Mouse (Mus musculus) central nervous system, embryonic 18 days (tissue): ENCODE measurements around the gene 4930404N11Rik. TPM values are rescaled to one million over a fixed set of nuclear protein-coding genes. Genes with fewer than 3 reads are reported as not detected.

ENCODE experiments used
- polyA plus RNA-seq: library from polyadenylated mRNA; depleted of rRNA; stranded (reverse); fragments of >200 nt; gene quantifications from 2 replicates; pipeline ENCODE4 v1.2.3, GENCODE M21; 2012; rRNA removed

4930404N11Rik gene
- polyA plus RNA-seq: 0.48 TPM in 1 of 2 replicates, not detected in the other

GRCm38 (mm10) chr10:81365672-81366476 lies at the start of gene 4930404N11Rik:
Gene 4930404N11Rik (minus strand): TSS chr10:81365816.

GRCm38 (mm10) chr10:81392781-81393185 lies 27.2 kb upstream of the 4930404N11Rik start, which contains the start of gene Smim24:
Gene Smim24 (plus strand): TSS chr10:81393051.

GRCm38 (mm10) chr10:81388505-81389055 lies 23.0 kb upstream of the 4930404N11Rik start, which contains the start of gene Gm48552:
Gene Gm48552 (plus strand): TSS chr10:81389005.

GRCm38 (mm10) chr10:81383802-81384604 lies 18.4 kb upstream of the 4930404N11Rik start, which contains the start of the genes Dohh and Gm48551:
Gene Dohh (plus strand): TSS chr10:81384428.
Gene Gm48551 (plus strand): TSS chr10:81384466.

GRCm38 (mm10) chr10:81377793-81378552 lies 12.4 kb upstream of the 4930404N11Rik start, which contains the start of gene Fzr1:
Gene Fzr1 (minus strand): TSS chr10:81378516.

GRCm38 (mm10) chr10:81356991-81357844 lies 8.4 kb downstream of the 4930404N11Rik start, which contains the start of gene Mfsd12:
Gene Mfsd12 (plus strand): TSS chr10:81357491.

GRCm38 (mm10) chr10:81350351-81351063 lies 15.1 kb downstream of the 4930404N11Rik start, which contains the start of gene Hmg20b:
Gene Hmg20b (minus strand): TSS chr10:81350480.

GRCm38 (mm10) chr10:81342686-81343505 lies 22.7 kb downstream of the 4930404N11Rik start, which contains the start of gene Gipc3:
Gene Gipc3 (minus strand): TSS chr10:81343266.

GRCm38 (mm10) chr10:81328386-81328785 lies 37.2 kb downstream of the 4930404N11Rik start, which contains the start of gene Tbxa2r:
Gene Tbxa2r (plus strand): TSS chr10:81328731.

GRCm38 (mm10) chr10:81320550-81321347 lies 44.9 kb downstream of the 4930404N11Rik start, which contains the start of gene Cactin:
Gene Cactin (plus strand): TSS chr10:81321103.

Other genes starting within 250 kb of the 4930404N11Rik start
- gene Zbtb7a, start 230.6 kb downstream of the 4930404N11Rik start, polyA plus RNA-seq: 8.3 and 9.9 TPM in 2 replicates
- 23.5 and 28.9 TPM in 2 replicates for gene Pias4, start 197.9 kb downstream of the 4930404N11Rik start, polyA plus RNA-seq
- 1,300 and 1,423 TPM in 2 replicates for gene Eef2, start 189.2 kb downstream of the 4930404N11Rik start, polyA plus RNA-seq
- 67.6 and 77.1 TPM in 2 replicates for gene Dapk3, start 182.8 kb downstream of the 4930404N11Rik start, polyA plus RNA-seq
- not detected in 2 replicates for gene 4930442H23Rik, start 182.0 kb downstream of the 4930404N11Rik start, polyA plus RNA-seq
- gene Nmrk2, start 163.8 kb downstream of the 4930404N11Rik start, polyA plus RNA-seq: 0.16 and 0.17 TPM in 2 replicates
- 163 and 174 TPM in 2 replicates for gene Atcay, start 135.0 kb downstream of the 4930404N11Rik start, polyA plus RNA-seq
- 67.6 and 70.9 TPM in 2 replicates for gene Zfr2, start 132.7 kb downstream of the 4930404N11Rik start, polyA plus RNA-seq
- gene Matk, start 112.9 kb downstream of the 4930404N11Rik start, polyA plus RNA-seq: 160 and 167 TPM in 2 replicates
- gene Mrpl54, start 98.9 kb downstream of the 4930404N11Rik start, polyA plus RNA-seq: 61.6 and 82.0 TPM in 2 replicates
- 43.6 and 46.7 TPM in 2 replicates for gene Apba3, start 98.9 kb downstream of the 4930404N11Rik start, polyA plus RNA-seq
- 4.7 and 5.7 TPM in 2 replicates for gene Tjp3, start 74.2 kb downstream of the 4930404N11Rik start, polyA plus RNA-seq
- 209 and 257 TPM in 2 replicates for gene Pip5k1c, start 72.9 kb downstream of the 4930404N11Rik start, polyA plus RNA-seq
- gene Cactin, start 44.7 kb downstream of the 4930404N11Rik start, polyA plus RNA-seq: 31.3 and 32.6 TPM in 2 replicates
- 2.9 and 3.2 TPM in 2 replicates for gene Tbxa2r, start 37.1 kb downstream of the 4930404N11Rik start, polyA plus RNA-seq
- gene Gipc3, start 22.6 kb downstream of the 4930404N11Rik start, polyA plus RNA-seq: 0.08 and 0.09 TPM in 2 replicates
- 29.3 and 32.0 TPM in 2 replicates for gene Hmg20b, start 15.3 kb downstream of the 4930404N11Rik start, polyA plus RNA-seq
- gene Mfsd12, start 8.3 kb downstream of the 4930404N11Rik start, polyA plus RNA-seq: 17.9 and 18.2 TPM in 2 replicates
- 138 and 139 TPM in 2 replicates for gene Fzr1, start 12.7 kb upstream of the 4930404N11Rik start, polyA plus RNA-seq
- gene Dohh, start 18.6 kb upstream of the 4930404N11Rik start, polyA plus RNA-seq: 66.2 and 66.7 TPM in 2 replicates
- gene Gm48551, start 18.6 kb upstream of the 4930404N11Rik start, polyA plus RNA-seq: 6.6 and 8.8 TPM in 2 replicates
- gene Gm48552, start 23.2 kb upstream of the 4930404N11Rik start, polyA plus RNA-seq: 7.0 and 10.1 TPM in 2 replicates
- 3.9 and 4.1 TPM in 2 replicates for gene Smim24, start 27.2 kb upstream of the 4930404N11Rik start, polyA plus RNA-seq
- 8.6 and 8.9 TPM in 2 replicates for gene Nfic, start 89.8 kb upstream of the 4930404N11Rik start, polyA plus RNA-seq
- gene Celf5, start 116.9 kb upstream of the 4930404N11Rik start, polyA plus RNA-seq: 300 and 400 TPM in 2 replicates
- 141 and 144 TPM in 2 replicates for gene Ncln, start 130.6 kb upstream of the 4930404N11Rik start, polyA plus RNA-seq
- 0.23 and 0.24 TPM in 2 replicates for gene S1pr4, start 134.3 kb upstream of the 4930404N11Rik start, polyA plus RNA-seq
- 0.74 and 0.98 TPM in 2 replicates for gene Gna15, start 158.4 kb upstream of the 4930404N11Rik start, polyA plus RNA-seq
- gene Gna11, start 179.4 kb upstream of the 4930404N11Rik start, polyA plus RNA-seq: 115 and 121 TPM in 2 replicates
- gene Aes, start 193.7 kb upstream of the 4930404N11Rik start, polyA plus RNA-seq: 591 and 640 TPM in 2 replicates
- gene Tle2, start 208.7 kb upstream of the 4930404N11Rik start, polyA plus RNA-seq: 117 and 122 TPM in 2 replicates
- 9.6 and 12.3 TPM in 2 replicates for gene Tle6, start 235.3 kb upstream of the 4930404N11Rik start, polyA plus RNA-seq
- gene BC025920, start 240.5 kb upstream of the 4930404N11Rik start, polyA plus RNA-seq: 3.9 and 4.6 TPM in 2 replicates